Mouse (Mus musculus) testis, adult 10 weeks (tissue): ENCODE measurements around the gene Gm28360. TPM values are rescaled to one million over a fixed set of nuclear protein-coding genes. Genes with fewer than 3 reads are reported as not detected.

Experiments
- polyA plus RNA-seq: library from polyadenylated mRNA; stranded (reverse); fragments of 350-450 nt; fragmentation: Illumina TruSeq; extraction: RNeasy Lipid Tissue Mini Kit (QIAGEN cat#74804); gene quantifications from one replicate; pipeline ENCODE4 v1.2.3, GENCODE M21; 2014; ENCODE audit warnings: low read depth, low replicate concordance

Gene Gm28360
- polyA plus RNA-seq = not detected

GRCm38 (mm10) chr1:117829781-117830180 lies at the start of gene Gm28360:
Gene Gm28360, plus strand, starts transcription at chr1:117830081.

GRCm38 (mm10) chr1:117780833-117781232 lies 49.0 kb upstream of the Gm28360 start, which contains the start of gene B020011L13Rik:
Gene B020011L13Rik, plus strand, starts transcription at chr1:117781133.

Other genes starting within 250 kb of the Gm28360 start
- not detected for gene Gm28363, start 132.9 kb upstream of the Gm28360 start, polyA plus RNA-seq
- not detected for gene B020011L13Rik, start 48.9 kb upstream of the Gm28360 start, polyA plus RNA-seq
- not detected for gene Gm28168, start 97.9 kb downstream of the Gm28360 start, polyA plus RNA-seq
- gene Gm7145, start 135.9 kb downstream of the Gm28360 start, polyA plus RNA-seq = not detected